Mouse (Mus musculus) CH12.LX (cell line): ENCODE results near the gene Entr1.

Experiments used
- CTCF ChIP-seq, 2 experiments: IDR thresholded peaks in 1 of 2; conservative IDR thresholded peaks in 1 of 2; 2 replicates each; pipeline ENCODE4 v1.5.1; 2011 to 2012; ENCODE audit warnings: low read depth in 2 of 2, low read length in 2 of 2, improper control_type of control experiment in 1 of 2, inconsistent platforms in 1 of 2, mild to moderate bottlenecking in 1 of 2, moderate library complexity in 1 of 2
- E2F4 ChIP-seq: IDR thresholded peaks from 2 replicates; pipeline ENCODE4 v1.6.1; 2011; ENCODE audit warnings: low read depth, low read length, improper control_type of control experiment; ENCODE audit not compliant: insufficient replicate concordance
- MXI1 ChIP-seq: IDR thresholded peaks from 2 replicates; pipeline ENCODE4 v1.6.1; 2011; ENCODE audit warnings: mild to moderate bottlenecking, low read depth, low read length, improper control_type of control experiment
- TCF12 ChIP-seq: IDR thresholded peaks from 2 replicates; pipeline ENCODE4 v1.6.1; 2014; ENCODE audit warnings: low read depth, mild to moderate bottlenecking, inconsistent platforms, low read length, improper control_type of control experiment

- no peak for TF ChIP-seq MXI1
- no peak for TF ChIP-seq CTCF (conservative IDR thresholded peaks at IDR 0.05 in 1 of 2, IDR thresholded peaks at IDR 0.05 in 1 of 2; ENCODE audit: low read depth in 2 of 2, low read length in 2 of 2)
- TF ChIP-seq TCF12, result no peak
- TF ChIP-seq E2F4, result no peak
These were observed 11.2 kb upstream of the Entr1 start for GRCm38 (mm10) chr2:26400296-26400695.
